Mouse (Mus musculus) hindbrain, postnatal 0 days (tissue): ENCODE results near the gene Kat6b. TPM values are rescaled to one million over a fixed set of nuclear protein-coding genes. Genes with fewer than 3 reads are reported as not detected.
A peak's percentile ranks its signal among the peaks of the same experiment; 100 is the strongest.

Experiments
- ATAC-seq: fragments of 200-750 bp; cut with Nextera tagmentation; 2 replicates; pipeline ENCODE4 v1.8.0; 2017; ENCODE audit warnings: mild to moderate bottlenecking, moderate TSS enrichment, moderate library complexity
- DNase-seq: peaks from one replicate; pipeline ENCODE4 v3.0.0-alpha.2; 2015; ENCODE audit warnings: low spot score
- H3K27ac ChIP-seq: fragments of 300-500 bp; sonication (generic); 2 replicates; pipeline ENCODE4 v1.5.1; 2014; ENCODE audit warnings: mild to moderate bottlenecking
- H3K27me3 ChIP-seq: fragments of 300-500 bp; sonication (generic); 2 replicates; pipeline ENCODE4 v1.6.1; 2014; ENCODE audit warnings: low read length, mixed read lengths; ENCODE audit not compliant: insufficient read depth
- H3K36me3 ChIP-seq: fragments of 300-500 bp; sonication (generic); 2 replicates; pipeline ENCODE4 v1.6.1; 2014; ENCODE audit warnings: low read length, mixed read lengths; ENCODE audit not compliant: insufficient read depth
- H3K4me1 ChIP-seq: fragments of 300-500 bp; sonication (generic); 2 replicates; pipeline ENCODE4 v1.6.1; 2014; ENCODE audit warnings: antibody characterized with exemption, low read length, mixed read lengths; ENCODE audit not compliant: insufficient read depth
- H3K4me2 ChIP-seq: fragments of 300-500 bp; sonication (generic); 2 replicates; pipeline ENCODE4 v1.6.1; 2014; ENCODE audit warnings: low read depth, mild to moderate bottlenecking, low read length, moderate library complexity, mixed read lengths
- H3K4me3 ChIP-seq: fragments of 300-500 bp; sonication (generic); 2 replicates; pipeline ENCODE4 v1.5.1; 2014; ENCODE audit warnings: low read length
- H3K9ac ChIP-seq: fragments of 300-500 bp; sonication (generic); replicated peaks from 2 replicates; pipeline ENCODE4 v1.6.1; 2014; ENCODE audit warnings: mild to moderate bottlenecking, low read length, moderate library complexity, mixed read lengths
- H3K9me3 ChIP-seq: fragments of 300-500 bp; sonication (generic); 2 replicates; pipeline ENCODE4 v1.6.1; 2016; ENCODE audit warnings: low read length, mixed read lengths
- CTCF ChIP-seq: IDR thresholded peaks from 2 replicates; pipeline ENCODE4 v1.5.1; 2016; ENCODE audit warnings: antibody characterized with exemption, control low read depth, low read depth
- WGBS: fragments of 180-500 bp; shearing (Covaris S2); extraction: QIAGEN DNeasy Blood & Tissue Kit; methylation state at CpG from one replicate; pipeline ENCODE4 v1.1.7; 2014; 5-methylcytosine and 5-hydroxymethylcytosine counted together
- polyA plus RNA-seq: library from polyadenylated mRNA; unstranded; fragments of >200 nt; fragmentation: Nextera tagmentation; extraction: Ambion mirVana; gene quantifications from 2 replicates; pipeline ENCODE4 v1.2.1, GENCODE M21; 2015
- total RNA-seq: library from RNA; depleted of rRNA; stranded (reverse); fragments of >200 nt; gene quantifications from 2 replicates; pipeline ENCODE4 v1.2.3, GENCODE M21; 2014

The Kat6b gene
- total and polyA plus RNA-seq, 2 experiments from 2014 or later: 15.2 to 33.0 TPM

GRCm38 (mm10) chr14:21522312-21522978, 41.2 kb downstream of the Kat6b start:
- H3K9ac ChIP-seq: no peak overlapping the region
- no peak for DNase-seq
- H3K4me1 ChIP-seq: peaks cover 7% of the 10 kb centered on the region; the same call in 1 of the 2 replicates
- no peak overlapping the region for H3K27ac ChIP-seq
- TF ChIP-seq CTCF: no peak
- 79% methylated on average over 16 of the region's 16 CpGs for WGBS
- no peaks in the 10 kb centered on the region for H3K27me3 ChIP-seq
- H3K4me2 ChIP-seq: no peak overlapping the region
- no peak for ATAC-seq
- H3K4me3 ChIP-seq: no peak overlapping the region
- no peaks in the 10 kb centered on the region for H3K9me3 ChIP-seq
- H3K36me3 ChIP-seq: peaks cover 2% of the 10 kb centered on the region

GRCm38 (mm10) chr14:21523234-21523633, 42.0 kb downstream of the Kat6b start:
- Histone ChIP-seq H3K27ac (no peak overlapping the region), H3K4me1 (peaks cover 7% of the 10 kb centered on the region; the same call in 1 of the 2 replicates), H3K27me3 (no peaks in the 10 kb centered on the region), H3K36me3 (no peaks in the 10 kb centered on the region), H3K4me2 (no peak overlapping the region), H3K9me3 (no peaks in the 10 kb centered on the region), H3K4me3 (no peak overlapping the region), H3K9ac (no peak overlapping the region)
- DNase-seq: no peak
- 47% methylated on average over 9 of the region's 9 CpGs for WGBS
- TF ChIP-seq CTCF: no peak
- no peak for ATAC-seq

GRCm38 (mm10) chr14:21523851-21524441, 42.7 kb downstream of the Kat6b start:
- Histone ChIP-seq H3K9ac (no peak overlapping the region), H3K4me2 (no peak overlapping the region), H3K4me3 (no peak overlapping the region), H3K36me3 (no peaks in the 10 kb centered on the region), H3K9me3 (no peaks in the 10 kb centered on the region), H3K27me3 (no peaks in the 10 kb centered on the region), H3K27ac (peak overlapping the region; percentile 29), H3K4me1 (peaks cover 7% of the 10 kb centered on the region; the same call in 1 of the 2 replicates)
- WGBS: 39% methylated on average over 3 of the region's 3 CpGs
- ATAC-seq: peak; percentile 70; the same call in 1 of the 2 replicates
- TF ChIP-seq CTCF: no peak
- peak; percentile 40 for DNase-seq

- Histone ChIP-seq H3K9ac (no peak overlapping the region), H3K4me2 (no peak overlapping the region), H3K4me1 (peaks cover 7% of the 10 kb centered on the region; the same call in 1 of the 2 replicates), H3K27ac (no peak overlapping the region), H3K36me3 (no peaks in the 10 kb centered on the region), H3K9me3 (no peaks in the 10 kb centered on the region), H3K4me3 (no peak overlapping the region), H3K27me3 (no peaks in the 10 kb centered on the region)
- no peak for TF ChIP-seq CTCF
- DNase-seq (no peak), ATAC-seq (no peak)
- 66% methylated on average over 4 of the region's 4 CpGs for WGBS
Observed at GRCm38 (mm10) chr14:21525674-21526073, 44.4 kb downstream of the Kat6b start.

GRCm38 (mm10) chr14:21533566-21533965, 52.3 kb downstream of the Kat6b start:
- no peaks in the 10 kb centered on the region for H3K36me3 ChIP-seq
- H3K4me1 ChIP-seq: 0 out of 2 replicates have a peak, but pooled peaks cover 3% of the 10 kb centered on the region
- DNase-seq (no peak), ATAC-seq (no peak)
- TF ChIP-seq CTCF: no peak
- 34% methylated on average over 4 of the region's 4 CpGs for WGBS
- no peak overlapping the region for H3K4me2 ChIP-seq
- no peak overlapping the region for H3K9ac ChIP-seq
- no peak overlapping the region for H3K4me3 ChIP-seq
- H3K27me3 ChIP-seq: no peaks in the 10 kb centered on the region
- H3K27ac ChIP-seq: 0 out of 2 replicates have a peak overlapping the region, but pooled peaks have one; percentile 41
- H3K9me3 ChIP-seq: no peaks in the 10 kb centered on the region

- H3K4me1 ChIP-seq: 0 out of 2 replicates have a peak, but pooled peaks cover 3% of the 10 kb centered on the region
- H3K27me3 ChIP-seq: no peaks in the 10 kb centered on the region
- 27% methylated on average over 2 of the region's 2 CpGs for WGBS
- no peaks in the 10 kb centered on the region for H3K9me3 ChIP-seq
- peak overlapping the region; percentile 54; the same call in 1 of the 2 replicates for H3K27ac ChIP-seq
- H3K9ac ChIP-seq: no peak overlapping the region
- no peak for TF ChIP-seq CTCF
- no peaks in the 10 kb centered on the region for H3K36me3 ChIP-seq
- ATAC-seq: no peak
- H3K4me2 ChIP-seq: no peak overlapping the region
- DNase-seq: no peak
- H3K4me3 ChIP-seq: no peak overlapping the region
Observed at GRCm38 (mm10) chr14:21534066-21534465, 52.8 kb downstream of the Kat6b start.
